Mouse (Mus musculus) lung, embryonic 16.5 days (tissue): ENCODE measurements at regions not wholly inside any gene's neighbourhood (a gene's known extent, or its start where the extent isn't known, plus 50 kb on each side); places are given as distances from the start of the nearest gene placed in this dataset.
A peak's percentile ranks its signal among the peaks of the same experiment; 100 is the strongest.

Experiments
- ATAC-seq: fragments of 200-750 bp; cut with Nextera tagmentation; 2 replicates; pipeline ENCODE4 v1.8.0; 2017; ENCODE audit warnings: low read depth, mild to moderate bottlenecking, moderate library complexity
- H3K27ac ChIP-seq: fragments of 300-500 bp; sonication (generic); 2 replicates; pipeline ENCODE4 v1.5.1; 2014; ENCODE audit warnings: mild to moderate bottlenecking, control low read depth, low read length
- H3K27me3 ChIP-seq: fragments of 300-500 bp; sonication (generic); 2 replicates; pipeline ENCODE4 v1.6.1; 2014; ENCODE audit warnings: low read depth, low read length, mixed read lengths; ENCODE audit not compliant: control insufficient read depth, insufficient read depth
- H3K36me3 ChIP-seq: fragments of 300-500 bp; sonication (generic); 2 replicates; pipeline ENCODE4 v1.6.1; 2014; ENCODE audit warnings: low read length; ENCODE audit not compliant: control insufficient read depth, insufficient read depth
- H3K4me1 ChIP-seq: fragments of 300-500 bp; sonication (generic); replicated peaks from 2 replicates; pipeline ENCODE4 v1.6.1; 2014; ENCODE audit warnings: low read length, mixed read lengths; ENCODE audit not compliant: control insufficient read depth, insufficient read depth
- H3K4me2 ChIP-seq: fragments of 300-500 bp; sonication (generic); 2 replicates; pipeline ENCODE4 v1.6.1; 2014; ENCODE audit warnings: low read depth, low read length, control low read depth
- H3K4me3 ChIP-seq: fragments of 300-500 bp; sonication (generic); 2 replicates; pipeline ENCODE4 v1.5.1; 2014; ENCODE audit warnings: mild to moderate bottlenecking, low read length, control low read depth
- H3K9ac ChIP-seq: fragments of 300-500 bp; sonication (generic); 2 replicates; pipeline ENCODE4 v1.6.1; 2014; ENCODE audit warnings: low read length, control low read depth
- H3K9me3 ChIP-seq: fragments of 300-500 bp; sonication (generic); 2 replicates; pipeline ENCODE4 v1.6.1; 2016; ENCODE audit warnings: low read length; ENCODE audit not compliant: control insufficient read depth
- WGBS: fragments of 180-500 bp; shearing (Covaris S2); extraction: QIAGEN DNeasy Blood & Tissue Kit; methylation state at CpG from one replicate; pipeline ENCODE4 v1.1.7; 2014; 5-methylcytosine and 5-hydroxymethylcytosine counted together

GRCm38 (mm10) chr8:15734461-15734860, 688.6 kb upstream of the BB014433 start:
- Histone ChIP-seq H3K9ac (no peak overlapping the region), H3K27ac (no peak overlapping the region), H3K36me3 (no peaks in the 10 kb centered on the region), H3K4me1 (no peaks in the 10 kb centered on the region), H3K9me3 (no peaks in the 10 kb centered on the region), H3K27me3 (no peaks in the 10 kb centered on the region), H3K4me3 (no peak overlapping the region), H3K4me2 (no peak overlapping the region)
- 50% methylated on average over 2 of the region's 2 CpGs for WGBS
- ATAC-seq = no peak

GRCm38 (mm10) chr8:15731324-15731723, 685.4 kb upstream of the BB014433 start:
- H3K27me3 ChIP-seq = no peaks in the 10 kb centered on the region

GRCm38 (mm10) chr8:15729075-15729474, 683.2 kb upstream of the BB014433 start:
- Histone ChIP-seq H3K36me3 (no peaks in the 10 kb centered on the region), H3K4me1 (no peaks in the 10 kb centered on the region), H3K27ac (no peak overlapping the region), H3K4me2 (no peak overlapping the region), H3K4me3 (no peak overlapping the region), H3K9me3 (no peaks in the 10 kb centered on the region), H3K27me3 (no peaks in the 10 kb centered on the region), H3K9ac (no peak overlapping the region)
- WGBS = 0% methylated on average over 1 of the region's 1 CpGs
- 0 out of 2 replicates have a peak, but pooled peaks have one; percentile 38 for ATAC-seq

More at GRCm38 (mm10) chr8:15731324-15731723, 685.4 kb upstream of the BB014433 start:
- ATAC-seq = no peak
- no peaks in the 10 kb centered on the region for H3K4me1 ChIP-seq
- no peak overlapping the region for H3K27ac ChIP-seq
- no peaks in the 10 kb centered on the region for H3K9me3 ChIP-seq
- H3K9ac ChIP-seq = no peak overlapping the region
- no peaks in the 10 kb centered on the region for H3K36me3 ChIP-seq
- 79% methylated on average over 2 of the region's 2 CpGs for WGBS
- H3K4me2 ChIP-seq = no peak overlapping the region
- H3K4me3 ChIP-seq = no peak overlapping the region

GRCm38 (mm10) chr8:15726310-15726709, 680.4 kb upstream of the BB014433 start:
- 88% methylated on average over 6 of the region's 6 CpGs for WGBS
- no peak overlapping the region for H3K4me2 ChIP-seq
- no peak overlapping the region for H3K4me3 ChIP-seq
- no peaks in the 10 kb centered on the region for H3K27me3 ChIP-seq
- no peaks in the 10 kb centered on the region for H3K4me1 ChIP-seq
- H3K36me3 ChIP-seq = no peaks in the 10 kb centered on the region
- no peak overlapping the region for H3K27ac ChIP-seq
- no peak overlapping the region for H3K9ac ChIP-seq
- no peaks in the 10 kb centered on the region for H3K9me3 ChIP-seq
- no peak for ATAC-seq
